Mouse (Mus musculus): ENCODE measurements around the gene Lrrc26. TPM values are rescaled to one million over a fixed set of nuclear protein-coding genes. Genes with fewer than 3 reads are reported as not detected.
A peak's percentile ranks its signal among the peaks of the same experiment; 100 is the strongest.
"Not testable (repeated sequence)": the region's sequence is repeated elsewhere in the genome, so short reads cannot be mapped to it uniquely, and the experiment has no call there.

Gene Lrrc26
- not detected for total RNA-seq (2021)

DNA sequence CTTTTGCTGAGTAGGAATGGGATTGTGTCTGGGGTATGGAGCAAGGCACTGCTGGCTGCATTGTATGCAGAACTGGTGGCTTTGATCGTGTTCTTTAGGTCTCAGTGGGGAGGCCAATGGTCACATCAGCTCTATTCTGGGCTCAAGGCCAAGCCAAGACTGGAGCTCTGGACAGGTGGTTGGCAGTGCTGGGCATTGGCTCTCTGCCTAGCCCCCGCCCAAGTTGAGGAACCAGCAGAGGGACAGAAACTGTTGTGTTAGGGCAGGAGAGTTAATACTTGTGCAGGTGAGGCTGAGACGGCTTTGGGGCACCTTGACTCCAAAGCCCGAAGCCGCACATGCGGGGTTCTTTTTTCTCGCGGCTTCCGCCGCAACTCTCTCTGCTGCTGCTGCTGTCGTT is at the start of gene Lrrc26:
TSS of gene Lrrc26 (plus strand) at position 265 of the 400 bp plus-strand sequence.
- intact Hi-C loops (cut with DNase I) = loop anchor here (5.0 kb wide), 1 partner anchor 62 kb away; no protein-coding TSS in a partner anchor
- no peak for DNase-seq (ENCODE audit: low spot score)

- DNase-seq (ENCODE audit: low spot score) = no peak
- intact Hi-C loops (cut with DNase I) = no loop called here
These were observed 49.4 kb upstream of the Lrrc26 start for GRCm38 (mm10) chr2:25240310-25240709.

- intact Hi-C loops (cut with DNase I) = no loop called here
- DNase-seq (ENCODE audit: low spot score) = peak; percentile 30
These were observed 48.8 kb upstream of the Lrrc26 start for GRCm38 (mm10) chr2:25240723-25241437.

DNA sequence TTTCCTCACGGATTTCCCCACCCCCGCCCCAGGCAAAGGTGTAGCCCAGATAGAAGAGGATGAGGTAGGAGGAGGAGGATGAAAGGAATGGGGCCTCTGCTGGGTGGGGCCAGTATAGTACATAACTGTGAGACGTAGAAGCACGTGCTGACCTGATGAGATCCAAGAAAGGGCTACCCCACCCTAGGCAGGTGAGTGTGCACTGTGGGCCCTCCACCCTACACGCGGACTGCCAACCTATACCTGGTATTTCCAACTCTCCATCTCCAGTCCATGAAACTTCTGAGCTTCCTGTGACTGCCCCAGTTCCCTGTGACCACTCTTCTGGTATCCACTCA is 48.3 kb upstream of the Lrrc26 start:
- DNase-seq (ENCODE audit: low spot score) = no peak
- intact Hi-C loops (cut with DNase I) = no loop called here

DNA sequence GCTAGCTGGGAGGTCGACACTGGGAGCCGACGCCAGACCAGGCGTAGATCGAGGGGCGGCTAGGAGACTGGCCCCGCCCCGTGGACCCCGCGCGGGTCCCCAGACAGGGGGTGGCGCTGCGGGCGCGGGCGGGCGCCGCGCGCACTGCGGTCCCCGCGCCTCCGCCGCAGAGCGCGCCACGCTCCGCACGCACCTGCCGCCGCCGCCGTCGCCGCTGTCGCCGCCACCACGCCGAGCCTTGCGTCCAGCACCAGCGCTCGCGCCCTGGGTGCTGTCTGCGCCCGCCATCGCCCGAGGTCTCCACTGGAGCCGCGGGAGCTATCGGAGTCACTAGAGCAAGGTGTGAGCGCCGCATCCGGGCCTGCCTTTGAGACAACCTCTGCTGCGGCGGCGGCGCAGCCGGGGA is 47.6 kb upstream of the Lrrc26 start, which contains the start of the genes Rnf208 and Cysrt1:
TSS of gene Rnf208 (plus strand) at position 155 of the 406 bp plus-strand sequence.
TSS of gene Cysrt1 (minus strand) at position 352 of the 406 bp plus-strand sequence.
- intact Hi-C loops (cut with DNase I) = no loop called here
- DNase-seq (ENCODE audit: low spot score) = no peak

GRCm38 (mm10) chr2:25243342-25243741 is 46.4 kb upstream of the Lrrc26 start:
- intact Hi-C loops (cut with DNase I) = no loop called here
- DNase-seq (ENCODE audit: low spot score) = no peak

- intact Hi-C loops (cut with DNase I) = no loop called here
These were observed 45.6 kb upstream of the Lrrc26 start for GRCm38 (mm10) chr2:25244144-25244543.

DNA sequence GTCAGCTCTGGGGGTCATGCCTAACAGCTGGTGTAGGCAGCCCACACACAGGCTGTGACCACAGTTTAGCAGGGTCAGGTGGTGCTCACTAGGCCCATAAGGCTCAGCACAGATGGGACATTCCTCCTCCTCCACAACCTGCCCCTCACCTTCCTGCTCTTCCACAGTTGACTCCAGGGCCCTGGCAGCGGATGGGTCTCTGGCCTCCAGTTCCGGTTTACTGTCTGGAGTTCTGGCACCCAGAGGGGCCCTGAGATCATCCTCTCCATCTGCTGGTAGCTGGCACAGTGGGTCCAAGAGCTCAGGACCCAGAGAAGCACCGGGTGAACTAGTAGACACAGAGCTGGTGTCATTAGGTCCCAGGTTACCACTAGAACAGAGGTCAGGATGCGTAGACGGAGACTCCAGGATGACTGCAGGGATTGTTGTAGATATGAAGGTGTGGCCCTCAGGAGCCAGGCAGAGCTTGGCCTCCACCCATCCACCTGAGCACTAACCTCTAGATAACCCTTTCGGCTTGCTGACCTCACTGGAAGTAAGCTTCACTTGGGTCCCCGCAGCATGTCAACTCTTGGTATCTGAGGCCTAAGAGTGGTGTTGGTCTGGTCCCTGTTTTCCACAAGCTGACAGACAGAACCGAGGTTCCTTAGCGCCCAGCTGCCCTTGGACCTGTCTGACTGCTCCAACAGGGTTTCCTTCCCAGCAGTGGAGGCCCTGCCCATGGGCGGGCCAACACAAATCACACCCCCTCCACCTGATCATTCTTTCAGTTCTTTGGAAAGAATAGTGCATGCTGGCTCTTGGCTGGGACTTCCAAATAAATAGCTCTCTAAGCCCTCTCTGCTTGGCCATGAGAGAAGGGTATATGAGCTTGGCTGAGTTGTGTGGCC is 43.3 kb upstream of the Lrrc26 start, which contains the start of gene AL732309.1:
TSS of gene AL732309.1 (minus strand) at position 681 of the 890 bp plus-strand sequence.
- no peak for DNase-seq (ENCODE audit: low spot score)
- intact Hi-C loops (cut with DNase I) = no loop called here

More at GRCm38 (mm10) chr2:25244144-25244543, 45.6 kb upstream of the Lrrc26 start:
- DNase-seq (ENCODE audit: low spot score) = no peak

GRCm38 (mm10) chr2:25252331-25252730 is 37.4 kb upstream of the Lrrc26 start:
- DNase-seq (ENCODE audit: low spot score) = no peak
- intact Hi-C loops (cut with DNase I) = loop anchor here (2.0 to 5.0 kb wide), 2 partner anchors 24 to 125 kb away; no protein-coding TSS in a partner anchor

GRCm38 (mm10) chr2:25255284-25255779 is 34.4 kb upstream of the Lrrc26 start, which contains the start of gene Tmem203:
Gene Tmem203 (plus strand): TSS chr2:25255439.
- intact Hi-C loops (cut with DNase I) = loop anchor here (2.0 to 5.0 kb wide), 2 partner anchors 63 to 77 kb away; partner anchors contain the start of gene Man1b1
- DNase-seq (ENCODE audit: low spot score) = peak; percentile 68

- intact Hi-C loops (cut with DNase I) = loop anchor here (5.0 kb wide), 1 partner anchor 76 kb away; the partner anchor contains the start of gene Man1b1
- DNase-seq (ENCODE audit: low spot score) = not testable (repeated sequence)
These were observed 33.1 kb upstream of the Lrrc26 start for GRCm38 (mm10) chr2:25256443-25257109.

- intact Hi-C loops (cut with DNase I) = loop anchor here (5.0 kb wide), 1 partner anchor 75 kb away; the partner anchor contains the start of gene Man1b1
- DNase-seq (ENCODE audit: low spot score) = not testable (repeated sequence)
These were observed 32.5 kb upstream of the Lrrc26 start for GRCm38 (mm10) chr2:25257250-25257649.

GRCm38 (mm10) chr2:25258887-25259286 is 30.8 kb upstream of the Lrrc26 start:
- intact Hi-C loops (cut with DNase I) = loop anchor here (5.0 kb wide), 1 partner anchor 73 kb away; the partner anchor contains the start of gene Man1b1
- DNase-seq (ENCODE audit: low spot score) = no peak

DNA sequence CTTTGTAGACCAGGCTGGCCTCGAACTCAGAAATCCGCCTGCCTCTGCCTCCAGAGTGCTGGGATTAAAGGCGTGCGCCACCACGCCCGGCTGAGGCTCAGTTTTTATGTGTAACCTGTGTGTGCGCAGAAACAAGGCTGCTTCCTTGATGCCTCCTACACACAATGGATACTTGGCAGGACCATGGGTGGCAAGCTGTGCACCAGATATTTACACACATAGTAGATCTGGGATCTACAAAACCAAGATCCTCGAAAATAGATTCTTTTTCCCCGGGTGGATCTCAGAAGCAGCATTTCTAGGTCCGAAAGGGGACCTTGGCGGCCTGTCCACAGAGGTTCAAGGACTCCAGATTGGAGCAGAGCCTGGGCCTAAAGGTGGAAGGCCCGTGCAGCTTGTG is 27.8 kb upstream of the Lrrc26 start:
- no peak for DNase-seq (ENCODE audit: low spot score)
- intact Hi-C loops (cut with DNase I) = no loop called here

DNA sequence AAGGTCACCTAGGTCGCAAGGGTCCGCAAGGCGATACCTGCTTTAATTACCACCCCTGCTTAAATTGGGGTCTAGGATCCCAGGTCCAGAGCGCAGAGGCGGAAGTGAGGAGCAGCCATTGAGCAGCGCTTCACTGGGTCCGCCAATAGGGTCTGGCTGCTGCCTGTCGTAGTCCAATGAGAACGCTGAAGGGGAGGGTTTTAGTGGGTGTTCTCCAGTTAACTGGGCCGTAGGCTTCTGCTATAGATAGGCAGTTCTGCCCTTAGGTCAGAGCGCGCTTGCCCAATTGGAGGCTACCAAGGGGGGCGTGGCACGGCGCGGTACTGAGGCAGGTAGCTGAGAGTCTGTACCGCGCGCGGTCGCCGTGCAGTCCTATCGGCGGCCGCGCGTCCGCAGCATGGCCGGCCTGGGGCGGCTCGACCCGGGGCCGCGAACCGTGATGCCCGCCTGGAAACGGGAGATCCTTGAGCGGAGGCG is 27.4 kb upstream of the Lrrc26 start, which contains the start of gene Tprn:
TSS of gene Tprn (plus strand) at position 328 of the 477 bp plus-strand sequence.
- intact Hi-C loops (cut with DNase I) = no loop called here
- peak; percentile 92 for DNase-seq (ENCODE audit: low spot score)

DNA sequence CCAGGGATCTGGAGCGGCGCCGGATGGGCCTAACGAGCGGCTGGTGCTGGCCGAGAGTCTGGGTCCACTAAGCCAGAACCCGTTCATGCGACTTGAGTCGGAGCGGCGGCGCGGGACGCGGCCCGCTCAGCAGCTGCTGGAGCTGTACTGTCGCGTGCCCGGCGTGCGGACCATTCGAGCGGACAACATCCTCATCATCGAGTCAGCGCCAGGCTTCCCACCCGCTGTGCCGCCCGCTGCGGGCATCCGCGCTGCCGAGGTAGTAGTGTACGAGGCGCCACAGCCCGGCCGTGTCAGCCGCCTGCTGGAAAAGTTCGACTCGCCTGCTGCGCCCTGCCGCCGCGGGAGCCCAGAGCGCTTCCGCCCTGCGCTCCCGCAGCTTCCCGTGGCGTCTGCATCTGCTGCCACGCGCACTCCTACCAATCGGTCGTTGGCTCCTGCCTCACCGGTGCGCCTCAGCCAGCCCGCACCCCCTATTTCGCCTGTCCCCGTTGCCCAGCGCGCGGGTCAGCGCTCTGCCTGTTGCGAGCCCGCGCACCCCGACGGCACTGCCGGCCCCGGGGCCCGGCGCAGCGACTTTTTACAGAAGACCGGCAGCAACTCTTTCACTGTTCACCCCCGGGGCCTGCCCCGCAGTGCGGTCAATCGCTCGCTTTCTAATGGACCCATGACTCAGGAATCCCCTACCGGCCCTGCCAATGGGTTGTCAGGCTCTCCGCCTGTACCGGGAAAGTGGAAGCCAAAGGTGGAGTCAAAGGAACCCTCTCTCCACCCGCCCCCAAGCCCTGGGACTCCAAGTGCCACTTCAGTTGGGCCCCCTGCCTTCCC is 26.7 kb upstream of the Lrrc26 start:
- intact Hi-C loops (cut with DNase I) = no loop called here
- no peak for DNase-seq (ENCODE audit: low spot score)

GRCm38 (mm10) chr2:25263623-25264285 is 26.0 kb upstream of the Lrrc26 start:
- no peak for DNase-seq (ENCODE audit: low spot score)
- intact Hi-C loops (cut with DNase I) = no loop called here

DNA sequence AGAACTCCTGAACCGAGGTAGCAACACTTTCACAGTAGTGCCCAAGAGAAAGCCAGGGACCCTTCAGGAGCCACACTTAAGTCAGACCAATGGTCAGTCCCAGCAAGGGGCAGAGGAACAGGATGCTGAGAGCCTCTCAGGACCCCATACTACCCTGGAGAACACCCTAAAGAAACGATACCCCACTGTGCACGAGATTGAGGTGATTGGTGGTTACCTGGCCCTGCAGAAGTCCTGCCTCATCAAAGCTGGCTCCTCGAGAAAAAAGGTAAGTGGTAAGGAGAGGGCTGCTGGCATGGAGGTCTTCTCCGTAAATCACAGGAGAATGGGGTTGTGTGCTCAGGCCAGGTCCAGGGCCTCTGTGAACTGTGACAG is 25.4 kb upstream of the Lrrc26 start:
- intact Hi-C loops (cut with DNase I) = no loop called here

More for the DNA sequence above, 25.4 kb upstream of the Lrrc26 start:
- DNase-seq (ENCODE audit: low spot score) = no peak
